Mouse (Mus musculus) heart, embryonic 15.5 days (tissue): ENCODE measurements around the gene Il17rd. TPM values are rescaled to one million over a fixed set of nuclear protein-coding genes. Genes with fewer than 3 reads are reported as not detected.

Experiments
- ATAC-seq: fragments of 200-750 bp; cut with Nextera tagmentation; replicated peaks from 2 replicates; pipeline ENCODE4 v1.8.0; 2017; ENCODE audit warnings: low read depth, moderate TSS enrichment; ENCODE audit not compliant: insufficient number of reproducible peaks, insufficient read depth, low FRiP score
- H3K27ac ChIP-seq: fragments of 300-500 bp; sonication (generic); 2 replicates; pipeline ENCODE4 v1.5.1; 2015; ENCODE audit warnings: mild to moderate bottlenecking, inconsistent platforms
- H3K27me3 ChIP-seq: fragments of 300-500 bp; sonication (generic); 2 replicates; pipeline ENCODE4 v1.6.1; 2015; ENCODE audit warnings: inconsistent platforms
- H3K36me3 ChIP-seq: fragments of 300-500 bp; sonication (generic); 2 replicates; pipeline ENCODE4 v1.6.1; 2015; ENCODE audit warnings: mild to moderate bottlenecking, inconsistent platforms
- H3K4me1 ChIP-seq: fragments of 300-500 bp; sonication (generic); replicated peaks from 2 replicates; pipeline ENCODE4 v1.6.1; 2015; ENCODE audit warnings: inconsistent platforms
- H3K4me2 ChIP-seq: fragments of 300-500 bp; sonication (generic); 2 replicates; pipeline ENCODE4 v1.6.1; 2015; ENCODE audit warnings: inconsistent platforms, mild to moderate bottlenecking, moderate library complexity
- H3K4me3 ChIP-seq: fragments of 300-500 bp; sonication (generic); 2 replicates; pipeline ENCODE4 v1.5.1; 2015; ENCODE audit warnings: mild to moderate bottlenecking, inconsistent platforms
- H3K9ac ChIP-seq: fragments of 300-500 bp; sonication (generic); 2 replicates; pipeline ENCODE4 v1.6.1; 2015; ENCODE audit warnings: mild to moderate bottlenecking, inconsistent platforms
- H3K9me3 ChIP-seq: fragments of 300-500 bp; sonication (generic); replicated peaks from 2 replicates; pipeline ENCODE4 v1.6.1; 2016; ENCODE audit warnings: inconsistent platforms
- WGBS: fragments of 180-500 bp; shearing (Covaris S2); methylation state at CpG from one replicate; pipeline ENCODE4 v1.1.7; 2015; ENCODE audit warnings: mixed read lengths; 5-methylcytosine and 5-hydroxymethylcytosine counted together
- polyA plus RNA-seq: library from polyadenylated mRNA; unstranded; fragments of >200 nt; fragmentation: Nextera tagmentation; extraction: Ambion mirVana; gene quantifications from 2 replicates; pipeline ENCODE4 v1.2.1, GENCODE M21; 2015

The Il17rd gene
- polyA plus RNA-seq, 1 experiment from 2014 or later = 1.1 TPM

- Histone ChIP-seq H3K36me3 (0 out of 2 replicates have a peak, but pooled peaks cover 9% of the 10 kb centered on the region), H3K9ac (no peak overlapping the region), H3K9me3 (no peaks in the 10 kb centered on the region), H3K4me1 (no peaks in the 10 kb centered on the region), H3K4me3 (no peak overlapping the region), H3K27me3 (no peaks in the 10 kb centered on the region), H3K27ac (no peak overlapping the region), H3K4me2 (no peak overlapping the region)
- 58% methylated on average over 7 of the region's 7 CpGs for WGBS
- ATAC-seq = no peak
These were observed 63.0 kb downstream of the Il17rd start for GRCm38 (mm10) chr14:27101735-27102134.

GRCm38 (mm10) chr14:27102720-27103119, 64.0 kb downstream of the Il17rd start:
- H3K27me3 ChIP-seq = no peaks in the 10 kb centered on the region
- 63% methylated on average over 6 of the region's 6 CpGs for WGBS
- H3K4me2 ChIP-seq = no peak overlapping the region
- no peak for ATAC-seq
- no peaks in the 10 kb centered on the region for H3K4me1 ChIP-seq
- no peak overlapping the region for H3K27ac ChIP-seq
- H3K9ac ChIP-seq = no peak overlapping the region
- H3K4me3 ChIP-seq = no peak overlapping the region
- H3K36me3 ChIP-seq = 0 out of 2 replicates have a peak, but pooled peaks cover 9% of the 10 kb centered on the region
- H3K9me3 ChIP-seq = no peaks in the 10 kb centered on the region

GRCm38 (mm10) chr14:27105731-27106457, 67.2 kb downstream of the Il17rd start:
- H3K9ac ChIP-seq = no peak overlapping the region
- WGBS = 68% methylated on average over 12 of the region's 12 CpGs
- H3K36me3 ChIP-seq = no peaks in the 10 kb centered on the region
- no peak overlapping the region for H3K4me2 ChIP-seq
- ATAC-seq = no peak
- no peaks in the 10 kb centered on the region for H3K27me3 ChIP-seq
- H3K4me3 ChIP-seq = no peak overlapping the region
- H3K27ac ChIP-seq = no peak overlapping the region
- peaks cover 6% of the 10 kb centered on the region; the same call in 1 of the 2 replicates for H3K4me1 ChIP-seq
- no peaks in the 10 kb centered on the region for H3K9me3 ChIP-seq

GRCm38 (mm10) chr14:27108748-27109504, 70.2 kb downstream of the Il17rd start:
- Histone ChIP-seq H3K36me3 (no peaks in the 10 kb centered on the region), H3K9me3 (no peaks in the 10 kb centered on the region), H3K9ac (no peak overlapping the region), H3K27ac (no peak overlapping the region), H3K27me3 (0 out of 2 replicates have a peak, but pooled peaks cover 5% of the 10 kb centered on the region), H3K4me3 (no peak overlapping the region), H3K4me1 (peaks cover 8% of the 10 kb centered on the region), H3K4me2 (no peak overlapping the region)
- WGBS = 62% methylated on average over 6 of the region's 6 CpGs
- ATAC-seq = no peak

GRCm38 (mm10) chr14:27114362-27115274, 75.9 kb downstream of the Il17rd start, which contains the start of gene Arhgef3:
Gene Arhgef3 (plus strand): TSS chr14:27114899.
- Histone ChIP-seq H3K27ac (0 out of 2 replicates have a peak within 1 kb of the TSS, but pooled peaks have one; percentile 20), H3K4me2 (peak within 1 kb of the TSS; percentile 89), H3K9me3 (no peaks in the 10 kb centered on the region), H3K36me3 (no peaks in the 10 kb centered on the region), H3K4me1 (peaks cover 16% of the 10 kb centered on the region), H3K4me3 (peak within 1 kb of the TSS; percentile 64), H3K27me3 (0 out of 2 replicates have a peak, but pooled peaks cover 5% of the 10 kb centered on the region), H3K9ac (peak within 1 kb of the TSS; percentile 65)
- WGBS = 1% methylated on average over 58 of the region's 58 CpGs
- ATAC-seq = peak; percentile 87

GRCm38 (mm10) chr14:27115275-27115660, 76.5 kb downstream of the Il17rd start:
- Histone ChIP-seq H3K9ac (peak overlapping the region; percentile 65), H3K4me1 (peaks cover 16% of the 10 kb centered on the region), H3K4me2 (peak overlapping the region; percentile 89), H3K27me3 (0 out of 2 replicates have a peak, but pooled peaks cover 5% of the 10 kb centered on the region), H3K36me3 (no peaks in the 10 kb centered on the region), H3K4me3 (peak overlapping the region; percentile 64), H3K9me3 (no peaks in the 10 kb centered on the region), H3K27ac (no peak overlapping the region)
- no peak for ATAC-seq
- 11% methylated on average over 11 of the region's 11 CpGs for WGBS

- WGBS = 38% methylated on average over 6 of the region's 6 CpGs
- peak overlapping the region; percentile 89 for H3K4me2 ChIP-seq
These were observed 77.2 kb downstream of the Il17rd start for GRCm38 (mm10) chr14:27115991-27116390.

GRCm38 (mm10) chr14:27116577-27117165, 77.9 kb downstream of the Il17rd start:
- 69% methylated on average over 4 of the region's 4 CpGs for WGBS
- no peaks in the 10 kb centered on the region for H3K9me3 ChIP-seq

More at GRCm38 (mm10) chr14:27115991-27116390, 77.2 kb downstream of the Il17rd start:
- Histone ChIP-seq H3K36me3 (no peaks in the 10 kb centered on the region), H3K9me3 (no peaks in the 10 kb centered on the region), H3K27ac (no peak overlapping the region), H3K27me3 (0 out of 2 replicates have a peak, but pooled peaks cover 5% of the 10 kb centered on the region), H3K4me3 (peak overlapping the region; percentile 64; the same call in 1 of the 2 replicates), H3K9ac (no peak overlapping the region), H3K4me1 (peaks cover 16% of the 10 kb centered on the region)
- no peak for ATAC-seq

GRCm38 (mm10) chr14:27118546-27118945, 79.8 kb downstream of the Il17rd start:
- no peak for ATAC-seq
- Histone ChIP-seq H3K27ac (no peak overlapping the region), H3K36me3 (no peaks in the 10 kb centered on the region), H3K9me3 (no peaks in the 10 kb centered on the region), H3K4me2 (no peak overlapping the region), H3K27me3 (0 out of 2 replicates have a peak, but pooled peaks cover 3% of the 10 kb centered on the region), H3K4me1 (peaks cover 27% of the 10 kb centered on the region), H3K4me3 (no peak overlapping the region), H3K9ac (no peak overlapping the region)
- WGBS = 88% methylated on average over 5 of the region's 5 CpGs

More at GRCm38 (mm10) chr14:27116577-27117165, 77.9 kb downstream of the Il17rd start:
- Histone ChIP-seq H3K9ac (no peak overlapping the region), H3K27ac (no peak overlapping the region), H3K36me3 (no peaks in the 10 kb centered on the region), H3K4me1 (peaks cover 16% of the 10 kb centered on the region), H3K4me2 (no peak overlapping the region), H3K4me3 (no peak overlapping the region), H3K27me3 (0 out of 2 replicates have a peak, but pooled peaks cover 5% of the 10 kb centered on the region)
- no peak for ATAC-seq

GRCm38 (mm10) chr14:27122646-27123045, 83.9 kb downstream of the Il17rd start:
- ATAC-seq = no peak
- Histone ChIP-seq H3K36me3 (no peaks in the 10 kb centered on the region), H3K9me3 (no peaks in the 10 kb centered on the region), H3K27ac (no peak overlapping the region), H3K4me1 (peaks cover 13% of the 10 kb centered on the region), H3K9ac (no peak overlapping the region), H3K4me2 (no peak overlapping the region), H3K27me3 (no peaks in the 10 kb centered on the region), H3K4me3 (no peak overlapping the region)
- WGBS = 67% methylated on average over 3 of the region's 3 CpGs
